Mouse (Mus musculus) common myeloid progenitor, adult 5-6 weeks (primary cell): ENCODE measurements around the gene Prm3. TPM values are rescaled to one million over a fixed set of nuclear protein-coding genes. Genes with fewer than 3 reads are reported as not detected.

Experiments used
- total RNA-seq: library from RNA; stranded (forward); fragments of 200-1000, 187-1606 nt; gene quantifications from 2 replicates; pipeline ENCODE4 v1.2.3, GENCODE M21; 2017

Prm3 gene
- total RNA-seq, 1 experiment from 2014 or later = not detected

Other genes with a start within 250 kb of the Prm3 start
- 3.7 and 5.9 TPM in 2 replicates for gene Dexi, start 247.9 kb downstream of the Prm3 start, total RNA-seq
- gene Clec16a, start 245.6 kb downstream of the Prm3 start, total RNA-seq = 15.5 and 16.5 TPM in 2 replicates
- 0.59 and 2.3 TPM in 2 replicates for gene Socs1, start 5.4 kb downstream of the Prm3 start, total RNA-seq
- not detected in 2 replicates for gene Tnp2, start 2.3 kb downstream of the Prm3 start, total RNA-seq
- gene Prm2, start 5.2 kb upstream of the Prm3 start, total RNA-seq = not detected in 2 replicates
- not detected in 2 replicates for gene Prm1, start 14.9 kb upstream of the Prm3 start, total RNA-seq
- gene Gm11172, start 22.0 kb upstream of the Prm3 start, total RNA-seq = not detected in 2 replicates
- gene Rmi2, start 44.1 kb upstream of the Prm3 start, total RNA-seq = 5.9 and 8.3 TPM in 2 replicates